Mouse (Mus musculus) MEL (cell line): ENCODE results near the gene Ccdc122. TPM values are rescaled to one million over a fixed set of nuclear protein-coding genes. Genes with fewer than 3 reads are reported as not detected.
"Not testable (repeated sequence)": the region's sequence is repeated elsewhere in the genome, so short reads cannot be mapped to it uniquely, and the experiment has no call there.

Source experiments
- DNase-seq: peaks from one replicate; pipeline ENCODE4 v3.0.0; 2011; ENCODE audit warnings: low read depth, low spot score
- H3K27ac ChIP-seq: 2 replicates; pipeline ENCODE4 v1.5.1; 2012; ENCODE audit warnings: low read depth, mild to moderate bottlenecking, control low read depth, low read length, moderate library complexity; ENCODE audit not compliant: control insufficient read depth
- H3K27me3 ChIP-seq, 2 experiments: fragments of 150-350 bp in 1 of 2; sonication (generic) in 1 of 2; 2 replicates each; pipeline ENCODE4 v1.6.1; 2012; ENCODE audit warnings: low read length in 2 of 2, mild to moderate bottlenecking in 2 of 2, improper control_type of control experiment in 1 of 2, moderate library complexity in 1 of 2; ENCODE audit not compliant: insufficient read depth in 2 of 2, control insufficient read depth in 1 of 2
- H3K36me3 ChIP-seq, 2 experiments: 2 replicates each; pipeline ENCODE4 v1.6.1; 2012 to 2014; ENCODE audit warnings: low read length in 2 of 2, improper control_type of control experiment in 1 of 2, inconsistent platforms in 1 of 2, mild to moderate bottlenecking in 1 of 2; ENCODE audit not compliant: insufficient read depth in 2 of 2, control insufficient read depth in 1 of 2
- H3K4me1 ChIP-seq, 2 experiments: fragments of 150-350 bp in 1 of 2; sonication (generic) in 1 of 2; 2 replicates each; pipeline ENCODE4 v1.6.1; 2012; ENCODE audit warnings: low read length in 2 of 2, improper control_type of control experiment in 1 of 2, mild to moderate bottlenecking in 1 of 2; ENCODE audit not compliant: insufficient read depth in 2 of 2, control insufficient read depth in 1 of 2
- H3K4me3 ChIP-seq, 2 experiments: fragments of 150-350 bp in 1 of 2; sonication (generic) in 1 of 2; 2 replicates each; pipeline ENCODE4 v1.5.1; 2012; ENCODE audit warnings: low read depth in 2 of 2, low read length in 2 of 2, mild to moderate bottlenecking in 2 of 2, moderate library complexity in 2 of 2, control low read depth in 1 of 2, improper control_type of control experiment in 1 of 2; ENCODE audit not compliant: control insufficient read depth in 1 of 2, insufficient read depth in 1 of 2
- H3K79me2 ChIP-seq: 2 replicates; pipeline ENCODE4 v1.6.1; 2012; ENCODE audit warnings: mild to moderate bottlenecking, low read length, moderate library complexity; ENCODE audit not compliant: control insufficient read depth, poor library complexity, insufficient read depth
- H3K9ac ChIP-seq: 2 replicates; pipeline ENCODE4 v1.6.1; 2012; ENCODE audit warnings: low read depth, mild to moderate bottlenecking, control low read depth, low read length, moderate library complexity; ENCODE audit not compliant: control insufficient read depth, poor library complexity, severe bottlenecking
- H3K9me3 ChIP-seq: fragments of 150-350 bp; sonication (generic); replicated peaks from 2 replicates; pipeline ENCODE4 v1.6.1; 2012; ENCODE audit warnings: mild to moderate bottlenecking, low read length, improper control_type of control experiment, moderate library complexity; ENCODE audit not compliant: insufficient read depth
- CHD2 ChIP-seq: IDR thresholded peaks from 2 replicates; pipeline ENCODE4 v1.6.1; 2011; ENCODE audit warnings: low read length, improper control_type of control experiment
- E2F4 ChIP-seq: IDR thresholded peaks from 2 replicates; pipeline ENCODE4 v1.6.1; 2011; ENCODE audit warnings: low read depth, low read length, improper control_type of control experiment, borderline replicate concordance
- GABPA ChIP-seq: IDR thresholded peaks from 2 replicates; pipeline ENCODE4 v1.6.1; 2012; ENCODE audit warnings: low read depth, mild to moderate bottlenecking, inconsistent platforms, low read length, improper control_type of control experiment, moderate library complexity
- KAT2A ChIP-seq: conservative IDR thresholded peaks from 2 replicates; pipeline ENCODE4 v1.6.1; 2012; ENCODE audit warnings: low read depth, low read length, improper control_type of control experiment, inconsistent platforms
- MEF2A ChIP-seq: IDR thresholded peaks from 2 replicates; pipeline ENCODE4 v1.6.1; 2014; ENCODE audit warnings: low read depth, mild to moderate bottlenecking, inconsistent platforms, low read length, improper control_type of control experiment; ENCODE audit not compliant: poor library complexity, insufficient replicate concordance, severe bottlenecking; ENCODE audit errors: extremely low read depth
- NELFE ChIP-seq: IDR thresholded peaks from 2 replicates; pipeline ENCODE4 v1.6.1; 2011; ENCODE audit warnings: low read depth, low read length, improper control_type of control experiment
- NRF1 ChIP-seq: IDR thresholded peaks from 2 replicates; pipeline ENCODE4 v1.6.1; 2014; ENCODE audit warnings: low read depth, mild to moderate bottlenecking, inconsistent platforms, low read length, improper control_type of control experiment, moderate library complexity; ENCODE audit not compliant: poor library complexity, insufficient read depth, severe bottlenecking
- POLR2A ChIP-seq, 2 experiments: IDR thresholded peaks; 2 replicates each; pipeline ENCODE4 v1.6.1; 2011 to 2012; ENCODE audit warnings: low read length in 2 of 2, mild to moderate bottlenecking in 2 of 2, control low read depth in 1 of 2, improper control_type of control experiment in 1 of 2, low read depth in 1 of 2, moderate library complexity in 1 of 2; ENCODE audit not compliant: control insufficient read depth in 1 of 2, insufficient read depth in 1 of 2, poor library complexity in 1 of 2
- POLR2AphosphoS2 ChIP-seq: IDR thresholded peaks from 2 replicates; pipeline ENCODE4 v1.6.1; 2011; ENCODE audit warnings: low read length, improper control_type of control experiment
- POLR2AphosphoS5 ChIP-seq: IDR thresholded peaks from 2 replicates; pipeline ENCODE4 v1.6.1; 2012; ENCODE audit warnings: low read depth, borderline replicate concordance, mild to moderate bottlenecking, inconsistent platforms, low read length, moderate library complexity, mixed read lengths
- RAD21 ChIP-seq: IDR thresholded peaks from 2 replicates; pipeline ENCODE4 v1.6.1; 2011; ENCODE audit warnings: mild to moderate bottlenecking, low read depth, low read length, improper control_type of control experiment
- TCF12 ChIP-seq: IDR thresholded peaks from 2 replicates; pipeline ENCODE4 v1.6.1; 2014; ENCODE audit warnings: low read depth, mild to moderate bottlenecking, inconsistent platforms, low read length, improper control_type of control experiment, moderate library complexity
- UBTF ChIP-seq: IDR thresholded peaks from 2 replicates; pipeline ENCODE4 v1.6.1; 2012; ENCODE audit warnings: low read depth, mild to moderate bottlenecking, inconsistent platforms, low read length, improper control_type of control experiment, moderate library complexity, borderline replicate concordance; ENCODE audit not compliant: insufficient read depth
- ZMIZ1 ChIP-seq: IDR thresholded peaks from 2 replicates; pipeline ENCODE4 v1.6.1; 2012; ENCODE audit warnings: low read depth, mild to moderate bottlenecking, inconsistent platforms, low read length, improper control_type of control experiment, moderate library complexity
- polyA plus RNA-seq, 2 experiments: library from polyadenylated mRNA; stranded (reverse) in 1 of 2; unstranded in 1 of 2; fragments of >175 nt in 1 of 2; fragments of >200 nt in 1 of 2; gene quantifications; 2 replicates each; pipeline versions ENCODE4 v1.2.1 to v1.2.4; 2012; ENCODE audit warnings: low replicate concordance in 2 of 2, low read depth in 1 of 2; ENCODE audit not compliant: insufficient read length in 2 of 2, insufficient read depth in 1 of 2, missing spikeins in 1 of 2
- total RNA-seq: library from RNA; depleted of rRNA; stranded (reverse); fragments of 300-350 nt; gene quantifications from 2 replicates; pipeline ENCODE4 v1.2.3, GENCODE M21; 2012; rRNA removed

The Ccdc122 gene
- total RNA-seq: not detected in 2 replicates
- not detected for polyA plus RNA-seq

DNA sequence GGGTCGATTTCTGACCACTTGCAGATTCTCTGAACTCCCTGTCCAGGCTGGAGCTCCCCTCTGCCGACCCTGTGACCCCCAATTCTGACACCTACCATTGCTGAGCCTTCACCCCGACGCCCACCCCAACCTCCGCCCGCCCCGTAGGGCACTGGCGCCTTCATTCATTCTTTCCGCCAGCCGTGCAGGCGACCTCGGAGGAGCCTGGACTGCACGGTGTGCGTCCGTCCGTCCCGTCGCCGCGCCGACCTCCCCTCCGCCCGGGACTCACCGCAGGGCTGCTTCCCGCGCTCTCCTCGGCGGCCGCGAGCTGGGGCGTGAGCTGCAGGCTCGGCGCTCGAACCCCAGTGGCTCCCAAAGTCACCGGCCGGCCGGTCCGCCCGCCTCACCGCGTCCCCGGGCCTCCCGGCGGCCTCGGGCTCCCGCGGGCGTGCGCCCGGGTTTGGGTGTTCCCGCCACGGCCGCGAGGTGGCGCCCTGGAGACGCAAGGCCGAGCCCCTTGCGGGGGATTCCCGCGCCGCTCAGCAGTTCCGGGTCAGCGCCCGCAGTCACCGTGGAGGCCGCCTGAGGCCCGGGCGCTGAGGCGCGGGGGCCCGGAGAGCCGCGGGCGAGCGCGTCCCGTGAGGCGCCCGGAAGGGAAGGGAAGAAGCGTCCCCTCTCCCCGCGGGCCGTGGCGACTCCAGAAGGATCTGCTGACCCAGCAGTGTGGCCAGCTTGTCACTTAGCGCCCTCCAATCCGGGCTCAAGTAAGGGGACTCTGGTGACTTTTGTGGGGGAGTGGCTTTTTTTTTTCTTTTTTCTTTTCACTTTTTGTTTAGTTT lies at the start of gene Ccdc122, which contains the start of gene Lacc1:
Ccdc122 (plus strand) TSS at position 547 of the 821 bp plus-strand sequence.
Lacc1 (minus strand) TSS at position 679 of the 821 bp plus-strand sequence.
- H3K9me3 ChIP-seq: no peaks in the 10 kb centered on the region
- no peak within 1 kb of the TSS for H3K4me3 ChIP-seq
- TF ChIP-seq CHD2: no peak
- no peak for TF ChIP-seq E2F4
- no peak for TF ChIP-seq NELFE
- H3K36me3 ChIP-seq: no peaks in the 10 kb centered on the region
- H3K27me3 ChIP-seq: no peaks in the 10 kb centered on the region
- no peaks in the 10 kb centered on the region for H3K79me2 ChIP-seq
- no peaks in the 10 kb centered on the region for H3K4me1 ChIP-seq
- no peak within 1 kb of the TSS for H3K27ac ChIP-seq
- H3K9ac ChIP-seq: no peak within 1 kb of the TSS
- DNase-seq: no peak

DNA sequence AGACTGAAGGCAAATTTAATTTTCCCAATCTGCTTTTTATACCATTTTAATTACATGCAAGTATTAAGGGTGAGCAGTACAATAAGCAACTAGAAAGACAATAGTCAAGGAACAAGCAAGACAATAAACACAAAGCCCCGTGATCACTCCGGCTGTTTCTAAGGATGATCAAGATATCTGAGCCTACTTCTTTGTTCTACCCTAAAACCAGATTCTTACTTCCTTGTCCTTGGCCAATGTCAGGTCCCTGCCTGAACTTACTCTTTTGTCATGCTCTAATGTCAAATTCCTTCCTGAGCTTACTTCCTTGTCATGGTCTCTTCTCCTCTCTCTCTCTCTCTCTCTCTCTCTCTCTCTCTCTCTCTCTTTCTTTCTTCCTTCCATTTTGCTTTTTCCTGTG lies 46.2 kb upstream of the Ccdc122 start:
- H3K9me3 ChIP-seq, H3K36me3 ChIP-seq, H3K9ac ChIP-seq, H3K27me3 ChIP-seq, DNase-seq, H3K79me2 ChIP-seq, H3K27ac ChIP-seq, H3K4me3 ChIP-seq, H3K4me1 ChIP-seq: not testable (repeated sequence)

GRCm38 (mm10) chr14:77004740-77005139 lies 31.8 kb upstream of the Ccdc122 start:
- no peak for TF ChIP-seq E2F4
- no peak for TF ChIP-seq RAD21
- no peak for TF ChIP-seq TCF12
- TF ChIP-seq UBTF: no peak
- TF ChIP-seq POLR2AphosphoS2: no peak
- Histone ChIP-seq H3K27me3 (no peaks in the 10 kb centered on the region; a peak in 1 of 4 replicates), H3K4me1 (no peaks in the 10 kb centered on the region), H3K9me3 (no peaks in the 10 kb centered on the region), H3K27ac (no peak overlapping the region), H3K4me3 (no peak overlapping the region), H3K79me2 (no peaks in the 10 kb centered on the region; the same call in 1 of the 2 replicates), H3K36me3 (no peaks in the 10 kb centered on the region), H3K9ac (no peak overlapping the region)
- no peak for DNase-seq

DNA sequence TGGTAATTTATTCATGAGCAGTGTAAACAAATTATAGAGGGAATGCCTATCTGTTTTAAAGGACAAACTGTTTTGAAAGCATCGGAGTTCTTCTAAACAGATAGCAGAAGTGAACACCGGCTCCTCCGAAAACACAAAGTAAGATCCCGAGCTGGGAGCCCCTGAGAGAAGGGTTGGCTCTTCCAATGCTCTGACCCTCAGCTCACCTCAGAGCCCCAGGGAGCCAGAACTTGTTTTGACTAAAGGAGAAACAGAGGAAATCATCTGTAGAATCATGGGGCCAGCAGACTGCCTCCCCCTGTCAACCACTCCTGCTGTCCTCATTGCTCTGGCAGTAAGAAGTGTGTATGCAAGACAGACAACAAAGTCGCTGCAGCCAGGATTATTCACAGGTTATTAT lies 31.0 kb upstream of the Ccdc122 start:
- H3K9ac ChIP-seq: no peak overlapping the region
- no peaks in the 10 kb centered on the region for H3K9me3 ChIP-seq
- no peak overlapping the region for H3K4me3 ChIP-seq
- no peak overlapping the region for H3K27ac ChIP-seq
- no peak for TF ChIP-seq MEF2A
- TF ChIP-seq E2F4: no peak
- no peak for TF ChIP-seq KAT2A
- no peak for TF ChIP-seq GABPA
- TF ChIP-seq NRF1: no peak
- TF ChIP-seq ZMIZ1: no peak
- TF ChIP-seq POLR2A (IDR thresholded peaks at IDR 0.05; ENCODE audit: control insufficient read depth in 1 of 2, insufficient read depth in 1 of 2, low read depth in 1 of 2, low read length in 2 of 2, poor library complexity in 1 of 2): no peak
- no peak for TF ChIP-seq POLR2AphosphoS5
- H3K27me3 ChIP-seq: no peaks in the 10 kb centered on the region; a peak in 2 of 4 replicates
- no peaks in the 10 kb centered on the region for H3K36me3 ChIP-seq
- H3K79me2 ChIP-seq: no peaks in the 10 kb centered on the region
- H3K4me1 ChIP-seq: no peaks in the 10 kb centered on the region
- DNase-seq: no peak
